Mouse (Mus musculus) heart, adult 2 months (tissue): ENCODE results near the gene Agpat1. TPM values are rescaled to one million over a fixed set of nuclear protein-coding genes. Genes with fewer than 3 reads are reported as not detected.
A peak's percentile ranks its signal among the peaks of the same experiment; 100 is the strongest.

ENCODE experiments used
- DNase-seq, 2 experiments: peaks; one replicate each; pipeline ENCODE4 v3.0.0; 2021
- H3K27ac ChIP-seq: fragments of 200-600 bp; 2 replicates; pipeline ENCODE4 v1.8.1; 2022
- H3K27me3 ChIP-seq: fragments of 200-500 bp; 2 replicates; pipeline ENCODE4 v1.6.1; 2012; ENCODE audit warnings: mild to moderate bottlenecking, low read length, inconsistent platforms, mixed read lengths; ENCODE audit not compliant: control insufficient read depth, insufficient read depth
- H3K36me3 ChIP-seq: fragments of 200-500 bp; 2 replicates; pipeline ENCODE4 v1.6.1; 2012; ENCODE audit warnings: low read length, inconsistent platforms; ENCODE audit not compliant: control insufficient read depth, insufficient read depth
- H3K4me1 ChIP-seq: fragments of 200-500 bp; 2 replicates; pipeline ENCODE4 v1.6.1; 2011; ENCODE audit warnings: low read length; ENCODE audit not compliant: control insufficient read depth, insufficient read depth
- H3K4me3 ChIP-seq: fragments of 200-600 bp; 2 replicates; pipeline ENCODE4 v1.8.1; 2022
- H3K79me2 ChIP-seq: fragments of 200-500 bp; replicated peaks from 2 replicates; pipeline ENCODE4 v1.6.1; 2012; ENCODE audit warnings: mild to moderate bottlenecking, inconsistent platforms, low read length, moderate library complexity, mixed read lengths; ENCODE audit not compliant: control insufficient read depth, insufficient read depth
- H3K9ac ChIP-seq: fragments of 200-500 bp; 2 replicates; pipeline ENCODE4 v1.6.1; 2012; ENCODE audit warnings: low read depth, mild to moderate bottlenecking, control low read depth, inconsistent platforms, low read length, mixed read lengths
- CTCF ChIP-seq: fragments of 200-600 bp; IDR thresholded peaks from 2 replicates; pipeline ENCODE4 v1.8.1; 2022; ENCODE audit warnings: antibody characterized with exemption, mild to moderate bottlenecking, moderate library complexity
- EP300 ChIP-seq: fragments of 200-500 bp; IDR thresholded peaks from 2 replicates; pipeline ENCODE4 v1.6.1; 2011; ENCODE audit warnings: low read depth, low read length, control low read depth; ENCODE audit not compliant: insufficient read depth
- POLR2A ChIP-seq: fragments of 200-500 bp; IDR thresholded peaks from 2 replicates; pipeline ENCODE4 v1.6.1; 2011; ENCODE audit warnings: mild to moderate bottlenecking, low read depth, low read length, control low read depth; ENCODE audit not compliant: insufficient read depth
- WGBS: fragments of 180-500 bp; shearing (Covaris S2); methylation state at CpG from one replicate; pipeline ENCODE4 v1.1.7; 2018; 5-methylcytosine and 5-hydroxymethylcytosine counted together
- intact Hi-C: fragments of 180-260 bp; cut with DNase I; formaldehyde crosslinking; loops from one replicate; pipeline ENCODE4 v1.15.1; 2025
- polyA plus RNA-seq: library from polyadenylated mRNA; depleted of rRNA; stranded (reverse); fragments of >200 nt; gene quantifications from 2 replicates; pipeline ENCODE4 v1.2.3, GENCODE M21; 2012
- total RNA-seq, 2 experiments: library from RNA; stranded (reverse); gene quantifications; 2 replicates each; pipeline ENCODE4 v1.2.3; 2021

The Agpat1 gene
- total and polyA plus RNA-seq, 3 experiments = 64.8 to 178 (median 68.9) TPM

GRCm38 (mm10) chr17:34586796-34587422 lies 17.2 kb upstream of the Agpat1 start:
- Histone ChIP-seq H3K4me3 (peak overlapping the region; percentile 74), H3K79me2 (no peaks in the 10 kb centered on the region), H3K27ac (peak overlapping the region; percentile 89), H3K9ac (peak overlapping the region; percentile 83), H3K27me3 (no peaks in the 10 kb centered on the region), H3K36me3 (no peaks in the 10 kb centered on the region), H3K4me1 (peaks cover 16% of the 10 kb centered on the region)
- WGBS = under 1% methylated on average over 38 of the region's 38 CpGs
- TF ChIP-seq EP300 (no peak; the same call in 1 of the 2 replicates), POLR2A (peak; percentile 21; the same call in 1 of the 2 replicates), CTCF (no peak)
- DNase-seq = peak; percentile 81 to 86
- intact Hi-C loops = no loop called here

DNA sequence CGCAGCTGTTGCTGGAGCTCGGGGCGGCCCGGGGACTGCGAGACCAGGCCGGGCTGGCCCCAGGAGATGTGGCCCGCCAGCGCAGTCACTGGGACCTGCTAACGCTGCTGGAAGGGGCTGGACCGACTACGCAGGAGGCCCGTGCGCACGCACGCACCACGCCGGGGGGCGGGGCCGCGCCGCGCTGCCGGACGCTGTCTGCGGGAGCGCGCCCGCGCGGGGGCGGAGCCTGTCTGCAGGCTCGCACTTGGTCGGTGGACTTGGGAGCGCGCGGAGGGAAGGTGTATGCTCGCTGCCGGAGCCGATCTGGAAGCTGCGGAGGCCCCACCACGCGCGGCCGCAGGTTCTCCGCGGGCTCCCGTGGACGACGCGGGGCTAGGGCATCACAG lies 16.6 kb upstream of the Agpat1 start:
- no peaks in the 10 kb centered on the region for H3K36me3 ChIP-seq
- peak overlapping the region; percentile 74 for H3K4me3 ChIP-seq
- TF ChIP-seq CTCF = no peak
- peak; percentile 93 for TF ChIP-seq POLR2A
- TF ChIP-seq EP300 = 0 out of 2 replicates have a peak, but pooled peaks have one; percentile 38
- H3K79me2 ChIP-seq = no peaks in the 10 kb centered on the region
- no peaks in the 10 kb centered on the region for H3K27me3 ChIP-seq
- DNase-seq = peak; percentile 99
- peak overlapping the region; percentile 94 for H3K9ac ChIP-seq
- intact Hi-C loops = no loop called here
- WGBS = under 1% methylated on average over 50 of the region's 50 CpGs
- peaks cover 16% of the 10 kb centered on the region for H3K4me1 ChIP-seq
- peak overlapping the region; percentile 89 for H3K27ac ChIP-seq

- peak in 1 of 2 experiments; percentile 32 for DNase-seq
- intact Hi-C loops = no loop called here
- peak overlapping the region; percentile 94 for H3K9ac ChIP-seq
- no peaks in the 10 kb centered on the region for H3K27me3 ChIP-seq
- WGBS = 1% methylated on average over 19 of the region's 19 CpGs
- peak overlapping the region; percentile 74 for H3K4me3 ChIP-seq
- H3K79me2 ChIP-seq = no peaks in the 10 kb centered on the region
- TF ChIP-seq EP300 (no peak), CTCF (no peak), POLR2A (no peak; the same call in 1 of the 2 replicates)
- H3K4me1 ChIP-seq = peaks cover 16% of the 10 kb centered on the region
- H3K36me3 ChIP-seq = no peaks in the 10 kb centered on the region
- H3K27ac ChIP-seq = peak overlapping the region; percentile 89
Measured at GRCm38 (mm10) chr17:34587814-34588213, 16.2 kb upstream of the Agpat1 start.

GRCm38 (mm10) chr17:34588767-34589166 lies 15.3 kb upstream of the Agpat1 start:
- Histone ChIP-seq H3K4me1 (peaks cover 20% of the 10 kb centered on the region), H3K79me2 (no peaks in the 10 kb centered on the region), H3K36me3 (no peaks in the 10 kb centered on the region), H3K27ac (no peak overlapping the region), H3K27me3 (no peaks in the 10 kb centered on the region), H3K4me3 (no peak overlapping the region), H3K9ac (no peak overlapping the region)
- TF ChIP-seq CTCF (no peak), EP300 (no peak), POLR2A (peak; percentile 55)
- intact Hi-C loops = no loop called here
- DNase-seq = no peak
- 61% methylated on average over 3 of the region's 3 CpGs for WGBS

- Histone ChIP-seq H3K36me3 (no peaks in the 10 kb centered on the region), H3K4me3 (peak overlapping the region; percentile 24; the same call in 1 of the 2 replicates), H3K27ac (peak overlapping the region; percentile 97), H3K4me1 (peaks cover 20% of the 10 kb centered on the region), H3K27me3 (no peaks in the 10 kb centered on the region), H3K9ac (0 out of 2 replicates have a peak overlapping the region, but pooled peaks have one; percentile 4), H3K79me2 (no peaks in the 10 kb centered on the region)
- intact Hi-C loops = no loop called here
- DNase-seq = no peak
- TF ChIP-seq EP300 (0 out of 2 replicates have a peak, but pooled peaks have one; percentile 1), POLR2A (no peak)
- WGBS = 35% methylated on average over 7 of the region's 7 CpGs
Measured at GRCm38 (mm10) chr17:34589206-34589605, 14.9 kb upstream of the Agpat1 start.

DNA sequence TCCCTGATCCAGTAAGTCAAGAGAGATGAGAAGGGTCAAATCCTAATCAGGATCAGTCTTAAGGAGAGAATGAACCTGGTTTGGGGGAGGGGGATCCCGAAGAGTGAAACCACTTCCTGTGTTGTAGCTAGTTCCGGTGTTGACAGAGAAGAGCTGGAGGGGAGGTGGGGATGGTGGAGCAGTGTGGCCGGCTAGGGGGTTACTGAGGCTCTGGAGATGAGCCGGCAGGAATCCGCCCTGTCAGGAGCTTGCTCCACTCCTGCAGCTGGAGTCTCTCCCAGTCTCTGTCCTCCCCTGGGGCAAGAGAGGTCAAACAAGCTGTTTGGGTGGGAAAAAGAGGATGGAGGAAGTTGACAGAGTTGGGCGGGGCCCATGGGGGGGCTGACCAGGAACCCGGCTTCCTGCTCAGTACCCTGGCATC lies 14.4 kb upstream of the Agpat1 start, which contains the start of gene Gpsm3:
Gpsm3 (plus strand) TSS at position 126 of the 421 bp plus-strand sequence.
- Histone ChIP-seq H3K4me3 (peak within 1 kb of the TSS; percentile 33), H3K4me1 (peaks cover 20% of the 10 kb centered on the region), H3K9ac (peak within 1 kb of the TSS; percentile 55), H3K36me3 (no peaks in the 10 kb centered on the region), H3K79me2 (no peaks in the 10 kb centered on the region), H3K27me3 (no peaks in the 10 kb centered on the region), H3K27ac (peak within 1 kb of the TSS; percentile 97)
- intact Hi-C loops = loop anchor here (10.0 kb wide), 1 partner anchor 665 kb away; the partner anchor contains the start of gene Rgl2
- TF ChIP-seq EP300 (0 out of 2 replicates have a peak, but pooled peaks have one; percentile 10), CTCF (no peak), POLR2A (peak; percentile 60; the same call in 1 of the 2 replicates)
- peak; percentile 79 to 85 for DNase-seq
- WGBS = 6% methylated on average over 7 of the region's 7 CpGs
